Mouse (Mus musculus) lung, postnatal 0 days (tissue): ENCODE results near the gene Proser1. TPM values are rescaled to one million over a fixed set of nuclear protein-coding genes. Genes with fewer than 3 reads are reported as not detected.

Experiments
- ATAC-seq: fragments of 200-750 bp; cut with Nextera tagmentation; 2 replicates; pipeline ENCODE4 v1.8.0; 2017; ENCODE audit warnings: moderate library complexity
- DNase-seq: peaks from one replicate; pipeline ENCODE4 v3.0.0-alpha.2; 2016; ENCODE audit warnings: low spot score
- H3K27ac ChIP-seq: fragments of 300-500 bp; sonication (generic); 2 replicates; pipeline ENCODE4 v1.5.1; 2014; ENCODE audit warnings: antibody characterized with exemption, mild to moderate bottlenecking, low read length, mixed read lengths
- H3K27me3 ChIP-seq: fragments of 300-500 bp; sonication (generic); replicated peaks from 2 replicates; pipeline ENCODE4 v1.6.1; 2014; ENCODE audit warnings: low read length, mixed read lengths; ENCODE audit not compliant: insufficient read depth
- H3K36me3 ChIP-seq: fragments of 300-500 bp; sonication (generic); 2 replicates; pipeline ENCODE4 v1.6.1; 2014; ENCODE audit warnings: low read length, mixed read lengths; ENCODE audit not compliant: insufficient read depth
- H3K4me1 ChIP-seq: fragments of 300-500 bp; sonication (generic); 2 replicates; pipeline ENCODE4 v1.6.1; 2014; ENCODE audit warnings: antibody characterized with exemption, low read depth, low read length, mixed read lengths; ENCODE audit not compliant: insufficient read depth
- H3K4me2 ChIP-seq: fragments of 300-500 bp; sonication (generic); replicated peaks from 2 replicates; pipeline ENCODE4 v1.6.1; 2014; ENCODE audit warnings: low read depth, mild to moderate bottlenecking, low read length, moderate library complexity, mixed read lengths
- H3K4me3 ChIP-seq: fragments of 300-500 bp; sonication (generic); 2 replicates; pipeline ENCODE4 v1.5.1; 2014; ENCODE audit warnings: low read depth, low read length
- H3K9ac ChIP-seq: fragments of 300-500 bp; sonication (generic); replicated peaks from 2 replicates; pipeline ENCODE4 v1.6.1; 2014; ENCODE audit warnings: low read depth, mild to moderate bottlenecking
- H3K9me3 ChIP-seq: fragments of 300-500 bp; sonication (generic); 2 replicates; pipeline ENCODE4 v1.6.1; 2016; ENCODE audit warnings: low read length, mixed read lengths
- CTCF ChIP-seq: IDR thresholded peaks from 2 replicates; pipeline ENCODE4 v1.5.1; 2016; ENCODE audit warnings: antibody characterized with exemption, mild to moderate bottlenecking
- EP300 ChIP-seq: IDR thresholded peaks from 2 replicates; pipeline ENCODE4 v1.6.1; 2016; ENCODE audit warnings: antibody characterized with exemption, mild to moderate bottlenecking, control low read depth
- WGBS: fragments of 180-500 bp; shearing (Covaris S2); extraction: QIAGEN DNeasy Blood & Tissue Kit; methylation state at CpG from one replicate; pipeline ENCODE4 v1.1.7; 2014; 5-methylcytosine and 5-hydroxymethylcytosine counted together
- polyA plus RNA-seq: library from polyadenylated mRNA; unstranded; fragments of >200 nt; fragmentation: Nextera tagmentation; extraction: Ambion mirVana; gene quantifications from 2 replicates; pipeline ENCODE4 v1.2.1, GENCODE M21; 2015

Gene Proser1
- polyA plus RNA-seq, 1 experiment from 2014 or later = 10.8 TPM

- Histone ChIP-seq H3K4me1 (no peaks in the 10 kb centered on the region), H3K27ac (no peak overlapping the region), H3K9ac (no peak overlapping the region), H3K4me3 (no peak overlapping the region), H3K4me2 (no peak overlapping the region), H3K36me3 (no peaks in the 10 kb centered on the region), H3K9me3 (no peaks in the 10 kb centered on the region), H3K27me3 (no peaks in the 10 kb centered on the region)
- DNase-seq (no peak), ATAC-seq (no peak)
- 74% methylated on average over 4 of the region's 4 CpGs for WGBS
- no peak for TF ChIP-seq EP300
- TF ChIP-seq CTCF = no peak
Observed at GRCm38 (mm10) chr3:53423576-53423975, 39.9 kb upstream of the Proser1 start.

DNA sequence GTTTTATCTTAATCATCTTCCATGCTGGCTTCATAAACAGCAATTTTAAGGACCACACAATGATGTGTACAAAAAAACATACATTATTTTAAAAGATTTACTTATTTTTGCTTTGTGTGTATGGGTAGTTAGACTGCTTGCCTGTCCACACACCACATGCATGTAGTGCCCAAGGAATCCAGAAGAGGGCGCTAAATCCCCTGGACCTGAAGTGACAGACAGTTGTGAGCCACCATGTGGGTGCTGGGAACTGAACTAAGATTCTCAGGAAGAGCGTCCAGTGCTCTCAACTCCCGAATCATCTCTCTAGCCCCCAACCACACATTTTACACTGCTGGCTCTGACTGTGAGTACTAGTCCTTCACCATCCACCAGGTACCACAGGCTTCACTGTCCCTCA, 28.9 kb upstream of the Proser1 start:
- Histone ChIP-seq H3K9ac (no peak overlapping the region), H3K36me3 (no peaks in the 10 kb centered on the region), H3K9me3 (no peaks in the 10 kb centered on the region), H3K27me3 (no peaks in the 10 kb centered on the region), H3K4me3 (no peak overlapping the region), H3K4me1 (no peaks in the 10 kb centered on the region), H3K27ac (no peak overlapping the region), H3K4me2 (no peak overlapping the region)
- no peak for ATAC-seq
- DNase-seq = no peak
- 71% methylated on average over 3 of the region's 3 CpGs for WGBS
- TF ChIP-seq CTCF = peak; percentile 21
- TF ChIP-seq EP300 = no peak

GRCm38 (mm10) chr3:53436550-53436949, 26.9 kb upstream of the Proser1 start:
- 65% methylated on average over 5 of the region's 5 CpGs for WGBS
- Histone ChIP-seq H3K9ac (no peak overlapping the region), H3K4me1 (no peaks in the 10 kb centered on the region), H3K4me3 (no peak overlapping the region), H3K4me2 (no peak overlapping the region), H3K27ac (no peak overlapping the region), H3K27me3 (no peaks in the 10 kb centered on the region), H3K36me3 (no peaks in the 10 kb centered on the region), H3K9me3 (no peaks in the 10 kb centered on the region)
- ATAC-seq = no peak
- TF ChIP-seq CTCF (no peak), EP300 (no peak)
- no peak for DNase-seq

GRCm38 (mm10) chr3:53445540-53445939, 17.9 kb upstream of the Proser1 start:
- no peaks in the 10 kb centered on the region for H3K27me3 ChIP-seq
- no peaks in the 10 kb centered on the region for H3K4me1 ChIP-seq
- no peaks in the 10 kb centered on the region for H3K9me3 ChIP-seq
- no peak for ATAC-seq
- H3K4me3 ChIP-seq = no peak overlapping the region
- no peaks in the 10 kb centered on the region for H3K36me3 ChIP-seq
- H3K9ac ChIP-seq = no peak overlapping the region
- no peak overlapping the region for H3K4me2 ChIP-seq
- WGBS = 76% methylated on average over 5 of the region's 5 CpGs
- no peak overlapping the region for H3K27ac ChIP-seq
- TF ChIP-seq EP300 (no peak), CTCF (no peak)
- no peak for DNase-seq

DNA sequence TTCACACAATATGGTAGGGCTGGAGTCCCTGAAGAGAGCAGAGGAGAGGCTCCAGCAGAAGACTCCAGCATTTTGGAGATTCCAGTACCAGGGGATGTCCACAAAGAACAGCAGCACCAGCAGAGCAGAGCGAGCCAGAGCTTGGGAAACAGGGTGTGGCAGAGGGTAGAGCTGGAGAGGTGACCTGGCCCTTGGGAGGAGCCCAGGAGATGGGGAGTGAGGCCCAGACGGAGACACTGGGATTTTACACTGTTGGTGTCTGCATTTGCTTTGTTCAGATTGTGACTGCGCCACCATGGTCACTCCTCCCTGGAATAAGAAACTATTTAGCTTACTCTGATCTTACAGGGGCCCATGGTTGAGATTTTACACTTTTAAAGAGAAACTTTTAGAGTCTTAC, 16.7 kb upstream of the Proser1 start:
- ATAC-seq (no peak), DNase-seq (no peak)
- H3K4me1 ChIP-seq = no peaks in the 10 kb centered on the region
- TF ChIP-seq CTCF (no peak), EP300 (no peak)
- H3K9me3 ChIP-seq = no peaks in the 10 kb centered on the region
- no peak overlapping the region for H3K9ac ChIP-seq
- peaks cover 5% of the 10 kb centered on the region; the same call in 1 of the 2 replicates for H3K36me3 ChIP-seq
- 85% methylated on average over 3 of the region's 3 CpGs for WGBS
- H3K27me3 ChIP-seq = no peaks in the 10 kb centered on the region
- H3K27ac ChIP-seq = no peak overlapping the region
- no peak overlapping the region for H3K4me3 ChIP-seq
- H3K4me2 ChIP-seq = no peak overlapping the region

- no peak overlapping the region for H3K4me3 ChIP-seq
- 26% methylated on average over 2 of the region's 2 CpGs for WGBS
- TF ChIP-seq CTCF (peak; percentile 89), EP300 (no peak)
- H3K27ac ChIP-seq = no peak overlapping the region
- no peaks in the 10 kb centered on the region for H3K9me3 ChIP-seq
- peaks cover 7% of the 10 kb centered on the region; the same call in 1 of the 2 replicates for H3K36me3 ChIP-seq
- ATAC-seq (peak; percentile 73), DNase-seq (peak; percentile 93)
- H3K27me3 ChIP-seq = no peaks in the 10 kb centered on the region
- H3K4me2 ChIP-seq = no peak overlapping the region
- no peaks in the 10 kb centered on the region for H3K4me1 ChIP-seq
- H3K9ac ChIP-seq = no peak overlapping the region
Observed at GRCm38 (mm10) chr3:53448208-53448607, 15.3 kb upstream of the Proser1 start.

DNA sequence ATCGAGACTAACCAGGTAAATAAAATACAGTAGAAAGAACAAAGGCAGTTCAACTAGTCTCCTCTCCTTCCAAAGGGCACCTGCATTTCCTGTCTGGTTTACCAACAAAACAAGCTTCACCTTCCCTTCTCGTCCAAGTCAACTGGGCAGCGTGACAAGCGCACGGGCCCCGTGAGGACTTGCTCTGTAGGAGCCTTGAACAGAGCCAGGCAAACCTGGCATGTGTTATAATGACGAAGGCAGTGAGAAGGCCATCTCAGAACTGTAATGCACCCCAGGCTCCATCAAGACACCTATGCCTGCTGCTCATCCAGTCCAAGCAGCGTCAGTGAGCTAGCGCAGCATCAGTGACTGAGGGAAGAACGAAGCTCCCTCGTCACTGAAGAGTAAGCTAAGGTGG, 12.8 kb upstream of the Proser1 start:
- H3K4me3 ChIP-seq = no peak overlapping the region
- no peak for ATAC-seq
- H3K9ac ChIP-seq = no peak overlapping the region
- TF ChIP-seq EP300 (no peak), CTCF (no peak)
- H3K4me1 ChIP-seq = no peaks in the 10 kb centered on the region
- H3K36me3 ChIP-seq = peaks cover 7% of the 10 kb centered on the region; the same call in 1 of the 2 replicates
- no peaks in the 10 kb centered on the region for H3K9me3 ChIP-seq
- no peak for DNase-seq
- no peak overlapping the region for H3K27ac ChIP-seq
- H3K27me3 ChIP-seq = no peaks in the 10 kb centered on the region
- 96% methylated on average over 11 of the region's 11 CpGs for WGBS
- no peak overlapping the region for H3K4me2 ChIP-seq
